Mouse (Mus musculus): Measurements from ENCODE around the gene Odf2.

- no peak for TF ChIP-seq CTCF (IDR thresholded peaks at IDR 0.05; ENCODE audit: control insufficient read depth, insufficient read depth, insufficient replicate concordance, low read depth, low read length)
- TF ChIP-seq POLR2A (IDR thresholded peaks at IDR 0.05; ENCODE audit: control insufficient read depth, low read depth, low read length), result no peak
Observed at GRCm38 (mm10) chr2:29855585-29856210, 33.3 kb upstream of the Odf2 start.
